Mouse (Mus musculus) lung, adult 2 months (tissue): Measurements from ENCODE around the gene Rps6kb2.

ENCODE experiments used
- CTCF ChIP-seq: fragments of 200-500 bp; IDR thresholded peaks from 2 replicates; pipeline ENCODE4 v1.5.1; 2011; ENCODE audit warnings: mild to moderate bottlenecking, low read length, control low read depth; ENCODE audit not compliant: insufficient read depth
- POLR2A ChIP-seq: fragments of 200-500 bp; IDR thresholded peaks from 2 replicates; pipeline ENCODE4 v1.6.1; 2011; ENCODE audit warnings: low read depth, mild to moderate bottlenecking, control low read depth, low read length, borderline replicate concordance; ENCODE audit errors: extremely low read depth

DNA sequence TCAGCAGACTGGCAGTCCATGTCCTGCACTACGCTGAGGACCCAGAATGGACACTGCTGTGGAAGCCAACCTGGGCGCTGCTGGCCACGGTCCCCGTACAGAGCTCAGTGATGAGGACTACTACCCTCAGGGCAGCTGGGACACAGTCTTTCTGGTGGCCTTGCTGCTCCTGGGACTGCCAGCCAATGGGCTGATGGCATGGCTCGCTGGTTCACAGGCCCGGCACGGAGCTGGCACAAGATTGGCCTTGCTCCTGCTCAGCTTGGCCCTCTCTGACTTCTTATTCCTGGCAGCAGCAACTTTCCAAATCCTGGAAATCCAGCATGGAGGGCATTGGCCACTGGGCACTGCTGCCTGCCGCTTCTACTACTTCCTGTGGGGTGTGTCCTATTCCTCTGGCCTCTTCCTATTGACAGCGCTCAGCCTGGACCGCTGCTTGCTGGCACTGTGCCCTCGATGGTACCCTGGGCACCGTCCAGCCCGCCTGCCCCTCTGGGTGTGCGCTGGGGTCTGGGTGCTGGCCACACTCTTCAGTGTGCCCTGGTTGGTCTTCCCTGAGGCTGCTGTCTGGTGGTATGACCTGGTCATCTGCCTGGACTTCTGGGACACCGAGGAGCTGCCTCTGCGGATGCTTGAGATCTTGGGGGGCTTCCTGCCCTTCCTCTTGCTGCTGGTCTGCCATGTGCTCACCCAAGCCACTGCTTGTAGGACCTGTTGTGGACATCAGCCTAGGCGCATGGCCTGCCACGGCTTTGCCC is 20.6 kb downstream of the Rps6kb2 start:
- TF ChIP-seq CTCF (no peak), POLR2A (no peak)
